Mouse (Mus musculus) heart, adult 2 months (tissue): ENCODE measurements around the gene Shroom3.

Experiments
- CTCF ChIP-seq: fragments of 200-600 bp; IDR thresholded peaks from 2 replicates; pipeline ENCODE4 v1.8.1; 2022; ENCODE audit warnings: antibody characterized with exemption, mild to moderate bottlenecking, moderate library complexity
- EP300 ChIP-seq: fragments of 200-500 bp; IDR thresholded peaks from 2 replicates; pipeline ENCODE4 v1.6.1; 2011; ENCODE audit warnings: low read depth, low read length, control low read depth; ENCODE audit not compliant: insufficient read depth

- TF ChIP-seq EP300: no peak
- TF ChIP-seq CTCF: no peak
These were observed 187.8 kb downstream of the Shroom3 start for GRCm38 (mm10) chr5:92871048-92871447.
